ENCODE assay signal across 18 mouse cellular contexts in genomic region chr7:143905606-143906005, GRCm38 (mm10). TPM values are rescaled to one million over a fixed set of nuclear protein-coding genes. Genes with fewer than 3 reads are reported as not detected.
DNase-seq lines count a peak whose midpoint lies in the region; ATAC-seq and TF ChIP-seq lines count a peak whose summit lies in the region.
"Had no signal": no experiment of that assay in that cellular context is flagged by ENCODE, and none has a peak within 500 bp of the region (broad histone marks: within the 10 kb centered on the region; RNA-seq: fewer than 3 reads in every experiment).

No protein-coding gene starts in this region.

- ATAC-seq in midbrain, postnatal 0 days (ENCODE audit: low FRiP score): no peak
- no peak for ATAC-seq in midbrain, embryonic 13.5 days
- ATAC-seq: CD4-positive, CD25-positive, alpha-beta regulatory T cell, adult 4 months had no signal

- no peaks in the 10 kb centered on the region for H3K9me3 ChIP-seq in midbrain, postnatal 0 days (ENCODE audit: low read length)
- no peaks in the 10 kb centered on the region for H3K9me3 ChIP-seq in midbrain, embryonic 13.5 days
- H3K9me3 ChIP-seq: embryonic facial prominence, embryonic 10.5 days had no signal

- H3K4me3 ChIP-seq in midbrain, postnatal 0 days (ENCODE audit: low read depth, low read length): no peak overlapping the region
- no peak overlapping the region for H3K4me3 ChIP-seq in midbrain, embryonic 13.5 days (replicated peaks)
- H3K4me3 ChIP-seq: embryonic facial prominence, embryonic 10.5 days; limb, embryonic 12.5 days had no signal

- H3K4me1 ChIP-seq in midbrain, postnatal 0 days (ENCODE audit: insufficient read depth, low read length): no peaks in the 10 kb centered on the region
- no peaks in the 10 kb centered on the region for H3K4me1 ChIP-seq in midbrain, embryonic 13.5 days (replicated peaks)
- H3K4me1 ChIP-seq: limb, embryonic 12.5 days had no signal

- intact Hi-C loops in left cerebral cortex, postnatal 14 days (cut with DNase I): loop anchor here (2.0 to 10.0 kb wide), 2 partner anchors 75 to 279 kb away; no protein-coding TSS in a partner anchor

- peak; percentile 33 for DNase-seq in midbrain, postnatal 0 days (ENCODE audit: low spot score)
- peak; percentile 35 to 37 for DNase-seq in layer of hippocampus, adult 8-10 months (ENCODE audit: low spot score in 2 of 2)
- peak; percentile 48 to 76 for DNase-seq in left cerebral cortex, postnatal 14 days (ENCODE audit: low spot score in 2 of 2)
- peak; percentile 65 for DNase-seq in telencephalon, adult 2 months (ENCODE audit: low read depth, low spot score)
- DNase-seq in kidney, adult 9 months: no peak
- no peak for DNase-seq in embryo, embryonic 10.5 days (ENCODE audit: low spot score)
- DNase-seq: cerebellum, adult 18-20 months; gastrocnemius, postnatal 25 days; kidney, adult 2 months; thymus, postnatal 14 days had no signal

- H3K4me2 ChIP-seq in midbrain, postnatal 0 days (ENCODE audit: low read depth, low read length, poor library complexity, severe bottlenecking): no peak overlapping the region
- no peak overlapping the region for H3K4me2 ChIP-seq in midbrain, embryonic 13.5 days (replicated peaks)
- H3K4me2 ChIP-seq: hindbrain, embryonic 14.5 days; limb, embryonic 12.5 days had no signal

- no peaks in the 10 kb centered on the region for H3K36me3 ChIP-seq in midbrain, postnatal 0 days (ENCODE audit: insufficient read depth, low read length)
- no peaks in the 10 kb centered on the region for H3K36me3 ChIP-seq in midbrain, embryonic 13.5 days
- H3K36me3 ChIP-seq: embryonic facial prominence, embryonic 10.5 days; limb, embryonic 12.5 days had no signal

- H3K27ac ChIP-seq in midbrain, postnatal 0 days (ENCODE audit: low read depth, low read length): no peak overlapping the region
- H3K27ac ChIP-seq in midbrain, embryonic 13.5 days: no peak overlapping the region
- H3K27ac ChIP-seq: embryonic facial prominence, embryonic 10.5 days; hindbrain, embryonic 14.5 days; limb, embryonic 12.5 days; macrophage had no signal

- H3K9ac ChIP-seq in midbrain, postnatal 0 days (replicated peaks; ENCODE audit: low read length, poor library complexity, severe bottlenecking): no peak overlapping the region
- no peak overlapping the region for H3K9ac ChIP-seq in midbrain, embryonic 13.5 days (replicated peaks)
- H3K9ac ChIP-seq: hindbrain, embryonic 14.5 days; limb, embryonic 12.5 days had no signal

- 70% methylated on average over 3 of the region's 3 CpGs for WGBS in midbrain, postnatal 0 days
- 81% methylated on average over 3 of the region's 3 CpGs for WGBS in midbrain, embryonic 13.5 days

- TF ChIP-seq CTCF in midbrain, postnatal 0 days (IDR thresholded peaks at IDR 0.05): no peak

- no peaks in the 10 kb centered on the region for H3K27me3 ChIP-seq in midbrain, postnatal 0 days (ENCODE audit: insufficient read depth, low read length)
- no peaks in the 10 kb centered on the region for H3K27me3 ChIP-seq in midbrain, embryonic 13.5 days
- H3K27me3 ChIP-seq: limb, embryonic 12.5 days had no signal

RNA-seq across cellular contexts. Expression of gene Gm498, which starts 39.0 kb away (rescaled TPM):
- not detected in 2 replicates for total RNA-seq in midbrain, postnatal 0 days (2014; rRNA removed)
- not detected in 2 replicates for polyA plus RNA-seq in midbrain, postnatal 0 days (2015; fragmentation: Nextera tagmentation; extraction: Ambion mirVana)
- polyA plus RNA-seq in midbrain, embryonic 13.5 days (2015; fragmentation: Nextera tagmentation; extraction: Ambion mirVana): not detected in 2 replicates
- total RNA-seq in layer of hippocampus, adult 8-10 months (2022): not detected
- total RNA-seq in left cerebral cortex, postnatal 14 days (2021): not detected
- total RNA-seq: gastrocnemius, postnatal 25 days had no signal
- polyA plus RNA-seq: CD4-positive, CD25-positive, alpha-beta regulatory T cell, adult 4 months; embryonic facial prominence, embryonic 10.5 days; heart, embryonic 16.5 days; hindbrain, embryonic 14.5 days; kidney, adult 2 months; limb, embryonic 12.5 days; liver, embryonic 16.5 days; macrophage had no signal

Comparison
In these comparisons a context has a peak if more than half of its experiments do, and no peak if none do; other contexts are left out.
1. DNase-seq: peak in midbrain, postnatal 0 days (single experiment), layer of hippocampus, adult 8-10 months (2 of 2), left cerebral cortex, postnatal 14 days (2 of 2) and telencephalon, adult 2 months (single experiment); none in kidney, adult 9 months (single experiment) and embryo, embryonic 10.5 days (single experiment).